Mouse (Mus musculus): ENCODE data around the gene Hist1h2bg.
A peak's percentile ranks its signal among the peaks of the same experiment; 100 is the strongest.
"Not testable (repeated sequence)": the region's sequence is repeated elsewhere in the genome, so short reads cannot be mapped to it uniquely, and the experiment has no call there.

The Hist1h2bg gene

DNA sequence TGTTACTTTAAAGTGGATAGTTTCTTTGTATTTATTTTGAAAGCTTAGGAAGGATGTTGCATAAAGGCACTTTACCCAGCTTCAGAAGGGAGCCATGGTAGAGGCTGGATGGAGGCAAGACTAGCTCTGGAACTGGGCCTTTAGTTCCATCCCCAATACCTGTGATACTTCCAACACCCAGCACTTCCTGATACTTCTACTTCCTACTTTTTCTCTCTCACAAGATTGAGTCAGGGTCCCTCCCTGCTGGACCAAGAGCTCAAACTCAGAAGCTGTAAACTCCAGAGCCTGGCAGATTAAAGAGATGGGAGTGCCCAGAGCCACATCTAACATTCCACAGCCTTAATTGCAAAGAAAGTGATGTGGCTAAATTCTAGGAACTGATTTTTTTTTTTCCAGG is 13.1 kb downstream of the Hist1h2bg start:
- peak; percentile 27 for DNase-seq (ENCODE audit: low spot score)

DNA sequence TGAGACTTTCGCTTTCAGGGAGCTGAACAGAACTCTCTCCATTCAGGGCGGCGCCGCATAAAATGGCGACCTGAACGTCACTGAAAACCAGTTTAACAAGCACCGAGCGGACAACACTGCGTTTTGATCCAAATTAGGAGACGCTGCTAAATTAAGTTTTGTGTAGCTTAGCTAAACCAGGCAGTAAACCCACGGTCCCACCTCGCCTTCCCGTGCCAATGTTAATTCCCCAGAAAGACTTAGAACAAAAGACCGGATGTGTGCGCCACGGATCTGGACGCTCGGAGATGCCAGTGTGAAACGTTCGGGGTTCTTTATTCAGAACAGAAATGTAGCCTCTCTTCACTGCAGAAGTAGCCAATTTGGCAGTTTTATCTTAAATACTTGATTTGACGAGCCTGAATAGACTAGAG is 13.8 kb downstream of the Hist1h2bg start:
- peak; percentile 75 for DNase-seq (ENCODE audit: low spot score)

DNA sequence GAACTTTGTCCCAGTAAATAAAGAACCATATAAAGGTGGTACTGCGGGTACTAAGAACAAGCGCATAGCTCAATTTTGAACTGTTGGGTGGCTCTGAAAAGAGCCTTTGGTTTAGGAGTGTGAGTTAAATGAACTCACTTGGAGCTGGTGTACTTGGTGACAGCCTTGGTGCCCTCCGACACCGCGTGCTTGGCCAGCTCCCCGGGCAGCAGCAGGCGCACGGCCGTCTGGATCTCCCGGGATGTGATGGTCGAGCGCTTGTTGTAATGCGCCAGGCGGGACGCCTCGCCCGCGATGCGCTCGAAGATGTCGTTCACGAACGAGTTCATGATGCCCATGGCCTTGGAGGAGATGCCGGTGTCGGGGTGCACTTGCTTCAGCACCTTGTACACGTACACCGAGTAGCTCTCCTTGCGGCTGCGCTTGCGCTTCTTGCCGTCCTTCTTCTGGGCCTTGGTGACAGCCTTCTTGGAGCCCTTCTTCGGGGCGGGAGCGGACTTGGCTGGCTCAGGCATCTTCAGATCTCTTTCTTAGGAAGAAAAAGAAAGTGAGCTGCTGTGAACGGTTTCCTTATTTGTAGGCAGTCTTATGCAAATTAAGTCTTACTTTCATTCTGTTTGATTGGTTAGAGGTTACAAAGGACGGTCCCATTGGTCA is 14.4 kb downstream of the Hist1h2bg start:
- peak; percentile 92 for DNase-seq (ENCODE audit: low spot score)

DNA sequence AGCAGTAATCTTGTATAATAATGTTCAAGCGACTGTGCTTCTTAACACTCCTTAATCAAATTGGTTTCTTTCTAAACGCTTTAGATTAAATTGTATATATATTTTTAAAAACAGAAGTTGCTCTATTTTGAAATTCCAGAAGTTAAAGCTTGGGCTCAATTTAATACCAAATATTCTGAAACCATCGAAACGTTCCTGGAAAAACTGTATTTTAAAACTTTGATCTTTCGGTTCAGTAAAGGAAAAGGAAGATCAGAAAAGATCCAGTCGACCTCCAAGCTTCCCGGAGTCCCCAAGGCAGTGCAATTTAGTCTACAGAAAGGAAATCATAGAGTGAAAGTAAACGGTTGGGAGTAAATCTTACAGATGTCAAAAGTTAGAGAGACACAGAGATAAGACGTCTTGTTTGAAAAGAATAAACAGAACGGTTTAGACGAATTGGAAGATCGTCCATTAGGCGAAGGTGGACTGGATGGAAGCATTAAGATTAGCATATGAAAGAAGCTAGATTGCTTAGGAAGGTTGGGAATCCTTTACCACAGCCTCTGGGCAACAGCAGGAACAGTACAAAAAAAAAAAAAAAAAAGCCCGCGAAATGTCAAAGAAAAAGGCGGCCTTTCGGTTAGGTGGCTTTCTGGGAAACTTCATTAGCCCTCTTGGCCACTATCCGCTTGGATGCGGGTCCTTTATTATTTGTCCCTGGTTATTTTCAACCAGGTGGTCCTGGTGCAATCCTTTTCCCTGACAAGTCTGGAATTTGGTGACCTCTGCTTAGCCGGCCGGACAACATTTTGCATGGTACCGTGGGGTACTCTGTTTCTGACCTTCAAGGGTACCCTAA is 15.1 kb downstream of the Hist1h2bg start:
- DNase-seq (ENCODE audit: low spot score) = peak; percentile 45

DNA sequence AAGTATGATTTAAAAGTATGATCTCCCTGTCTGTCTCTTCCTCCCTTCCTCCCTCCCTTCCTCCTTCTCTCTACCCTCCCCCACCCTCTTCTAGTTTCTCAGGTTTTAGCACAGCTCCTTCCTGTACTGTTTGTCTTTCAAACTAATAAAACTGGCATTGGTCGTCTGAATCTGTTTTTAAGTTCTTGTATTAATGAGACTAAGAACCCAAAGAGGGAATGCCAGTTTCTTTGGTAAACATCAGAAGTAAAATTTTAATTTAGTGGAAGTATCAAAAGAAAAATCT is 15.7 kb downstream of the Hist1h2bg start:
- DNase-seq (ENCODE audit: low spot score) = no peak

DNA sequence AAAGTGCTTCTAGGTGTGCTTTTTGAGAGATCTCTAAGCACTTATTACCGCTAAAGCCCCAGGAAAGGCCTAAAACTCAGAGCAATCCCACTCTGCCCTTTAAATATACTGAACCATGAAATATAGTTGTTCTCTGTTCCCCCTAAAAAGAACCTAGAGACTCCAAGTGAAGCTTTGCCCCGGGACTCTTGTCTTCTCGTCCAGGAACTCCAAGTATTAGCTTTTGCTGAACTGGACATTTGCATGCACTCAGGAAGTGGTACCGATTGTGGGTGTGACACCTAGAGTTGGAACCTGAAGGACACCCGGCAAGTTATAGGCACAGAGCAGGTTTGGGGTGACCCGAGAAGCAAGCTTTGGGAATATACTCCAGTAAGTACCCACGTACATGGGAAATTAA is 20.0 kb downstream of the Hist1h2bg start:
- no peak for DNase-seq (ENCODE audit: low spot score)

DNA sequence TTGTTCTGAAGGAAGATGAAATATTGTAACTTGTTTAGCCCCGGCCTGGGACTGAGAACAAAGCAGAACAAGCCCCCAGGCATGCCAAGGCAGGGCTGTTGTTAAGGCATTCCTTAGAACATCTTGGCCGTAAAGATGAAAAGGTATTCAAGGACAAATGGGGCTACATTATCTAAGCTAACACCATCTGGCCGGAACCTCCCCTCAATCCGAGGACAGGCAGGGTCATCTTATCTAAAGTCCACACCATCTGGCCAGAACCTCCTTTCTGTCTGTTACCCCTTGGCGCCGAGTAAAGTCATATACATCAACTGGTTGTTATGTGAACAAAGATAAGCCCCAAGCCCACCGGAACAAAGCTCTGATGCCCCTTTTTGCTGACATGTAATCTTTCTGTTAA is 20.7 kb downstream of the Hist1h2bg start:
- DNase-seq (ENCODE audit: low spot score) = not testable (repeated sequence)

DNA sequence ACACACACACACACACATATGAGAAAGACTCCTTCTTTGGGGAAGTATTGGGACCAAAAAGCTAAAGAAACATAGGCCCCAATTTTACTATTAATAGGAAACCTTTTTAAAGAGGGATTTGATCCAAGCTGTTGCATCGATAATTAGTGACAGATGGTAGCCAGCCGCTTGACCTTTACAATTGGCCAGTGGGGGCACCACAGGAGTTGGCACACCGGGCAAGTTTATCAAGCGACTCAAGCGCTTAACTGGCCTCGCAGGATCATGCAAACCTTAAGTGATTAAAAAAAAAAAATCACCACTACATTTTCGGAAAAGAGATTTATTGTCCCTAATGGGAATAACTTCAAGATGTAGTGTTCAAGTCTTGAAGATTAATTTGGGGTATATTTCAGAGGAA is 21.4 kb downstream of the Hist1h2bg start:
- no peak for DNase-seq (ENCODE audit: low spot score)

DNA sequence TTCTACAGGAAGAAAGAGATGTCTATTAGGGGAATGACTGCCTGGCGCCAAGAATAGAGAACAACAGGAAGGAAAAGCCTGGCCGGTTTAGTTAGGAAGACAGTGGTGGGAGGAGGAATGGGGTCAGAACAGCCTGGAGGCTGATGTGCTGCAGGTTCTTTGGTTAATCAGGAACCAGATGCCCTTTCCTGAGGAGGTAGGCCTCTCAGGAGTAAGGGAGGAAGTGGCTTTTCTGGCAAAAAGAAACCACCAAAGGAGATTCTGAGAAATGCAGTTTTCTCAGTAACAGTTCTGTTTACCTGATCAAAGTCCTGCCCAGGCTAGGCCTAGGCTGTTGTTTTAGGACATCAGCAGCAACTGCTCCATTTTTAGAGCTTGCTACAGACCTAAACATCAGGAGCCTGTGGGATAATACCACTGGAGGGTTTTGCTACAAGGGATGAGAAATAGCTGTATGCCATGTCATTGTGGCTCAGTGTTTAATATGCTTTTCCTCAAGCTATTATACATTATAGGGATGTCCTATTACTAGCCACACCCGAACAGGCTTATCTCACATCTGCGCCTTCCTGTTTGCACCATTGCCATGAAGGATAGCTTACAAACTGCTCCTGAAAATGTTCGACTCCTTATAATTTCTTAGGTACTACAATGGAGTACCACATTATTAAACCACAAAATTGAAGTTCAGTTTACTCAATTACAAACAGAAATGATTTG is 22.0 kb downstream of the Hist1h2bg start:
- no peak for DNase-seq (ENCODE audit: low spot score)

DNA sequence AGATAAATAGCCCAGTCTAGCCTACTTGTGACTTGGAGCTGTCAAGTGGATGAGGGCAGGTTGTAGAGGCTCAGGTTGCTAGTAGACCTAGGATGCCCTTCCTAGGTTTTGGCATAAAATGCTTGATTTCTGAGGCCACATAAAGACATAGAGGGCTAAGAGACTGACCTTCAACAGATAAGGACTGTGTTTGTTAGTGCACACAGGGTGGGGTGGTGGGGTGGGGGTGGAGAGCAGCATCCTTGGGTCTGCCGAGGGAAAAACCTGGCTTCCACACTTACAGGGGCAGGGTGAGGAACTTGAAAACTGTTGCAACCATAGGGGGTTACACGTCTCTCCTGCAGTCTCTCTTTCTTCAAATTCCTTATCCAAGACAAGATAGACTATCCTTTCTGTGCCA is 24.0 kb downstream of the Hist1h2bg start:
- DNase-seq (ENCODE audit: low spot score) = no peak

DNA sequence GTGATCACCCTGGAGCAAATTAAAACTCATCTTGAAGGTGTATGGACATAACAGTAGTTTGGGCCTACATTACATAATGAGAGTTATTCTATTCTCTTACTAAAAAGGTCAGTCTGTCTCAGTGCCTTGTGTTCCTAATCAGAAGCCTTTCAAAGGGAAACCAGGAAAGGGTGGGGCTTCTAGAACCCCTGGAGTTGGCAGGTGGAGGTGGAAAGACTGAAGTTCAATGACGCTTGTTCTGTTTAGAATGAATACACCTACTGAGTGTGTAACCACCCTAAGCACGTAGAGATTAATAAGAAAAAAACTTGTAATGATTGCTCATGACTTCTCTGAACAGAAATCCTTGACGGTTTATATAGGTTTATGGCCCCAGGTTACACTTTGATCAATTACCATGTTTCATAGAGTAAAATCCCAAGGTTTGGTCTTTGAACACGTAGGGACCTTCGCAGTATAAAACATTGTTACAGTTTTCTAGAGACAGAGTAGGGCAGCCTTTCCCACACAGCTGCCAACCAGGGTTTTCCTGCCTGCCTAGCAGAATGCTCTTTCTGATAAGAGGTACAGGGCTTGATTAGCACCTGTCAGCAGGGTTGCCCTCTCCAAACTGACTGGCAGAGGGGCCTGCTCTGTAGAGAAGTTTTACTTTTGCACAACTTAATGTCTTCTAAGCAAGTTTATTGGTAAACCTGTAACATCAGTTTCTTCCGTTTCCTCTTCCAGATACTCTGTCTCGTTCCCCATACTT is 24.6 kb downstream of the Hist1h2bg start:
- no peak for DNase-seq (ENCODE audit: low spot score)

DNA sequence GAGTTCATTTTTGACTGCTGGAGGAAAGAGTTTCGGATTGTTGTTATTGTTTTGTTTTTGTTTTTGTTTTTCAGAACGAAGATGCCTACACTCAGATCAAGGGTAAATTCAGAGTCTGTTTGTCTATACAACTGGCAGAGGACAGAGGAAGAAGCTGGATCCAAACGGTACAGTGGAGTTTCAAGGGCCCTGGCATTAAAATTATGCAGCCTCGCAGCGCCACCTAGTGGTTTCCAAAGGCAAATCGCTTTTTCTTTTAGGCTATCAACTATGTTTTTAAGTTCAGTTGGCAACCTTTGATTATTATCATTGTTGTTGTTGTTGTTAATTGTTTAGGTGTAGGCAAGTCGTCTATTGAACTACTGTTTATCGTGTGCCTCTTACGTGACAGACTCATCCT is 26.8 kb downstream of the Hist1h2bg start:
- peak; percentile 77 for DNase-seq (ENCODE audit: low spot score)

DNA sequence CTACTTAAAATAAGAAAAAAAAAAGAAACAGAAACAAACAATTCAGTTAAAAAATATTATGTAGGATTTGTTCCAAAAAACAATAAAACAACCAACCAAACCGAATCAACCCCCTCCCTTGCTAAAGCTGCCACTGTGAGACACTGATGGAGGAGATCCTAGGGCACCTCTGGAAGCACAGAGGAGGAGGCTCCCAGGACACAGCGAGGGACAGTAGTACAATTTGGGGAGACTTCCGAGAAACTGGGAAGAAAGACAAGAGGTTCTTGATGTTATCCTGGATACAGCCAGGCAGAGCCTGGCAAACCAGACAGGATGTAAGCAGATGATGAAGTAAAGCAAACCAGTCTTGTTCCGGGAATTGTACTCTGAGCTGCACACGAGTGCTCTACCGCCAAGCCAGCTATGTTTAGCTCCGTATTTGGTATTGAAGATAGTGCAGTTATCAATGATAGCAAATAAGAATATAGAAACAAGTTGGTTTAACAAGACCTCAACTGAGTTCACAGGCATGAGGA is 32.0 kb downstream of the Hist1h2bg start:
- no peak for DNase-seq (ENCODE audit: low spot score)

DNA sequence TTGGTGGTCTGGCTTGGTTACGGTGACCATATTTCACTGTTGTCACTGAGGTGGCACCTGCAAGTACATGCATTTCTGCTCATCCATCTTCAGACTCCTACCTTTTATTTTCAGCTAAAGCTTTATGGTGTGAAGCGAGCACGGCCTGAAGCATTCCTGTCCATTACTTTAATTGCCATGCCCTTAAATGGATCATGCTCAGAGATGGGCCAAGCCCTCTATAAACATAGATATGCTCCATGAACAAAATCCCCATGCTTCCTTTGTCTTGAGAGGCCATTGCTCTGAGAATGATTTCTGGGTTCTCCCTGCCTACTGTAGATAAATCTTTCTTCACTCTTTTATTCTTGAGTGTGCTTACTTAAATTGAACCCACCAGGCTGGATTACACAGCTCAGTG is 33.3 kb downstream of the Hist1h2bg start:
- no peak for DNase-seq (ENCODE audit: low spot score)

DNA sequence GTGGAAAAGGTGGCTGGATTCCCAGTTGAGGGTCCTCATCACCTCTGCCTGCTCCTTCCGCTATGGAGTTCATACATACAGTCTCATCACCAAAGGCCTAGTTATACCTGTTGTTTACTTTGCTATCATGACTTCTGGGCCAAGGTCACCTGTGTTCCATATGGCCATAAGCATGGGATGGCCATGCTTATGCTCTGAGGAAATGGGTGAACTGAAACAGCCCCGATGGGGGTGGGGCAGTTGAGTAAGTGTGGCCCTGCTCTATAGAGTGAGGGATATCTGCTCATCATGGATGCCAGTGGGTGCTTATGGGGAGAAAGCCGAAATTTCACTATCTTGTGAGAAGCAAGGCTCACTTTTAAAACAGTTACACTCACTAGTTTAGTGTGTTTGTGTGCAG is 33.9 kb downstream of the Hist1h2bg start:
- no peak for DNase-seq (ENCODE audit: low spot score)

DNA sequence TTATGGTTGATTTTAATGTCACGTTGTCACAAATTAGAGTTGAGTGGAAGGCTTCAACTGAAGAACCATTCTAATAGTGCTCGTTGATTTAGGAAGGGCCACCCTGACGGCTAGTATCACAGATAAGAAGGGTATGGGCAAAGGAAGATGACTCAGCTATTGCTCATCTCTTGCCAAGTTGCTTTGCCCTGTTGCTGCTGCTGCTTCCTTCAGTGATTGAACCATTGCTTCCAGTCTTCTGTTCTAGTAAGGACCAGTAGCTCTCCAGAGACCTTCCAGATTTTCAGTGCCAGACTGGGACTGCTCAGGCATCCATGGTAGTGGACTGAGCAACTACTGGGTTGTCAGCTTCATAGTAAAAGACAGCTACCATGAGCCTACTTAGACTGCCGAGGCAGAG is 38.0 kb downstream of the Hist1h2bg start:
- peak; percentile 36 for DNase-seq (ENCODE audit: low spot score)

DNA sequence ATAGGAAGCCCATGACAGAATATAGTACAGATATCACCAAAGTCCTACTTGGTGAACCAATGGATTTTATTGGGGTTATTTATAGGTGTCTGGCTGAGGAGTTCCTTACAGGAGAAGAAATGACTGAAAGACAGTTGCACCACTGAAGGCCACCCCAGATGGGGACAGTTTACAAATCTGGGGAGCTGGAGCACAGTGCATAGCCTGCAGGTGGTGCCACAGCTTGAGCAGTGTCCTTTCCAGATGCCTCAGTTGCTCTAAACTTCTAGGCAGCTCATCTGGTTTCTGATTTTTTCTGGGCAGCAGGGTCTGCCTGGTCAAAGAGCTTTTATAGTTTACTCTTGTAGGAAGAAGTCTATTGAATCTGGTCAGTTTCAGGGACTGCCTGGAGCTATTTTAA is 38.6 kb downstream of the Hist1h2bg start:
- DNase-seq (ENCODE audit: low spot score) = no peak

DNA sequence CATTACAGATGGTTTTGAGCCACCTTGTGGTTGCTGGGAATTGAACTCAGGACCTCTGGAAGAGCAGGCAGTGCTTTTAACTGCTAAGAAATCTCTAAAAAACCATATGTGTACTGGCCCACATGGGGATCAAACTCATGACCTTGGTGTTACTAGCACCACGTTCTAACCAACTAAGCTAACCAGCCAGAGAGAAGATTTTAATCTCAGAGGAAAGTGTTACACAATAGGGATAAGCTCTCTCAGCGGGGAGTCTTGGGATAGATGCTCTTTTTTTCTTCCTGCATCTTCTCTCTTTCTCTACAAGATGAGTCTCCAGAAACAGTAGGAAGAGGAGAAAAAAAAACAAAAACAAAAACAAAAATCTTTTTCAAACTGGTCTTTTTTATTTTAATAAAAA is 39.2 kb downstream of the Hist1h2bg start:
- peak; percentile 12 for DNase-seq (ENCODE audit: low spot score)

DNA sequence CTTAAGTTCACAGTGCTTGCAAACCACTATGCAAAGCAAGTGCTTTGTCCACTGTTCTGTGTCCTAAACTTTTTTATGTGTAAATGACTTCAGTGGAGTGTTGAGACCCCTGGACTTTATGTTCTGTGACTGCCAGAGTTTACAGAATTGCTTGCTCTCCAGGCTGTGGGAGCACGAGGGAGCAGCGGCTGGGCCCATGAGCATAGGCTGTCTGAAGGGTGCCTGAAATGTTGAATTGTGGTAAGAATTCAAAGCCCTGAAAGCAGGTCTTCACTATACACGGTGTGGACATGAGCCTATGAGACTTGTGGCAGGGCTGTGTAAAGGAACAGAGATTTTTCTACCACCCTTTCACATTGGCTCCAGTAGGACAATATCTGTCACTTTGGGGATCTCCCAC is 40.4 kb downstream of the Hist1h2bg start:
- no peak for DNase-seq (ENCODE audit: low spot score)

DNA sequence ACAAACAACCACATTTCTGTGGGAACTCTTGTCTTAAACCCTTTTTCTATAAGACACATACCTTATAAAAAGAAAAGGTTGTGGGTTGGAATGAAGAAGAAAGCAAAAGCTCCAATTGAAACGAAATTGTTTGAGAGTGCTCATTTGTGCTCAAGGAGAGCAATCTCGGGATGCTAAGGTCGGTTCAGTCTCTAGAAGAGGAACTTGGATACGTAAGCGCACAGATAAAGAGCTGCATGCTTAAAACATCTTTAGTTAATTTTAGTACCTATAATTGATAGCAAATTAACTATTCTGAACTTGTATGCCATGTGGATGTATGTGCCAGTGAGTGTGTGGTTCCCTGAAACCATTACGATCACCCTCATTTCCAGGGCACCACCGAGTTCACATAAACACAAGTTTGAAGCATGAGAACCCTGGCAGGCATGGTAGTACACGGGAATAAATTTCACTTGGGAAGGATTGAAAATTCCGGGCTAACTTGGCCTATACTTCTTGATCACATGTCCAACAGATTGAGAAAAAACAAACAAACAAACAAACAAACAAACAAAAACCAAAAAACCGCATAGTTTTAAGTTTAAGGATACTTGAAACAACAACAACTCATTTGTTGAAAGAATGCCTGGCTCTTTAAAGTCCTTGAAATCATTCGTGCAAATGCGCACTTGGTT is 49.0 kb downstream of the Hist1h2bg start:
- DNase-seq (ENCODE audit: low spot score) = no peak

DNA sequence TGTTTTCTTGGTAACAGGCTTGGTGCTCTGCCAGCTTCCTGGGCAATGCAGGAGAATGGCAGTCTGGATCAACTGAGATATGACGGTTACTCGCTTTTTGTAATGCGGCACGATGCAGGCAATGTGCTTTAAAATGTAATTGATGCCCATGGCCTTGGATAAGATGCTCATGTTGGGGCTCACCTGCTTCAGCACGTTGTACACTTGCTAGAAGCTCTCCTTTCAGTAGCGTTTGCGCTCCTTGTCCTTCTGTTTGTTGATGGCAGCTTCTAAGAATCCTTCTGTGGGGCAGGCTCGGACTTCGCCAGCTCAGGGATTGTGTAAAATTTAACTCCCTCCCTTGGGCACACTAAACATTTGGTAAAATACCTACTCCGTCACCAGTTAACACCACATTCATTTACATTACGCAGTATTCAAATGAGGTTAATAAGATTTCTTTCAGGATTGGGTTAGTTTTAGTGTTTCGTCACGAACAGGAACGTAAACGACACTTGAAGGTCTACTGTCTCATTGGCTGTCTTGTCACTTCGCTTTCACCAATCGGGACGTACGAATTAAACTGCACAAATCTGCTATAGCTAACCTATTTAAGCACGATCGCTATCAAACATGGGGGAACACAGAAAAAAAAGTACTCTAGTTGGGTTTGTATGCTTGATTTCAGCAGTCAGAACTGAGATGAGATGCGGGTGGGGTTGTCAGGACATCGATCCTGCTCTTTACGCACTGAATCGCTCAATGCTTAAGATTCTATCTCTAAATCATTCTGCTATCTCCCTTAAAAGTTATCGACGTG is 49.7 kb downstream of the Hist1h2bg start, which contains the start of gene Hist1h2be:
Gene Hist1h2be, minus strand, starts transcription at position 392 of the 799 bp plus-strand sequence.
- DNase-seq (ENCODE audit: low spot score) = peak; percentile 89
